Comparison of ENCODE assay signal across 13 mouse cellular contexts in genomic region chr2:170321579-170321978, GRCm38 (mm10).
DNase-seq lines count a peak whose midpoint lies in the region; ATAC-seq and TF ChIP-seq lines count a peak whose summit lies in the region.
"Had no signal": no experiment of that assay in that cellular context is flagged by ENCODE, and none has a peak within 500 bp of the region (broad histone marks: within the 10 kb centered on the region; RNA-seq: fewer than 3 reads in every experiment).

No protein-coding gene starts in this region.

- no peak for ATAC-seq in kidney, embryonic 16.5 days (ENCODE audit: low FRiP score, low TSS enrichment)
- peak; percentile 63 for ATAC-seq in Patski
- ATAC-seq in heart, postnatal 0 days (ENCODE audit: insufficient read depth, low read depth), result no peak
- ATAC-seq: inflammation-experienced regulatory T-cells, adult 6 months had no signal

- H3K27me3 ChIP-seq in kidney, embryonic 16.5 days (ENCODE audit: insufficient read depth, low read length), result no peaks in the 10 kb centered on the region
- no peaks in the 10 kb centered on the region for H3K27me3 ChIP-seq in Patski
- H3K27me3 ChIP-seq in heart, postnatal 0 days (ENCODE audit: control insufficient read depth, insufficient read depth, low read length), result no peaks in the 10 kb centered on the region
- H3K27me3 ChIP-seq in myocyte (ENCODE audit: control insufficient read depth, insufficient read depth, insufficient read length), result no peaks in the 10 kb centered on the region
- no peaks in the 10 kb centered on the region for H3K27me3 ChIP-seq in cerebellum, adult 2 months (ENCODE audit: control insufficient read depth, insufficient read depth, low read length)

- no peak overlapping the region for H3K9ac ChIP-seq in kidney, embryonic 16.5 days (replicated peaks; ENCODE audit: low read length)
- H3K9ac ChIP-seq in heart, postnatal 0 days (replicated peaks; ENCODE audit: low read depth, low read length), result no peak overlapping the region

- no peak overlapping the region for H3ac ChIP-seq in myocyte (ENCODE audit: control insufficient read depth, insufficient read length)

- H3K36me3 ChIP-seq in kidney, embryonic 16.5 days (ENCODE audit: insufficient read depth, low read length), result no peaks in the 10 kb centered on the region
- no peaks in the 10 kb centered on the region for H3K36me3 ChIP-seq in heart, postnatal 0 days (replicated peaks; ENCODE audit: control insufficient read depth, insufficient read depth, low read length)
- no peaks in the 10 kb centered on the region for H3K36me3 ChIP-seq in myocyte (ENCODE audit: control insufficient read depth, insufficient read depth)

- 67% methylated on average over 5 of the region's 5 CpGs for WGBS in kidney, embryonic 16.5 days
- 40% methylated on average over 5 of the region's 5 CpGs for WGBS in heart, postnatal 0 days
- 72% methylated on average over 5 of the region's 5 CpGs for WGBS in cerebellum, adult 2 months

- no peak for TF ChIP-seq EP300 in heart, postnatal 0 days (IDR thresholded peaks at IDR 0.05; ENCODE audit: low read depth)

- POLR2A ChIA-PET in Patski (lab: Charles Lee), result no interaction called here

- no peak overlapping the region for H3K4me3 ChIP-seq in kidney, embryonic 16.5 days (ENCODE audit: low read length)
- H3K4me3 ChIP-seq in heart, postnatal 0 days (ENCODE audit: low read depth, low read length), result no peak overlapping the region
- H3K4me3 ChIP-seq in myocyte, result no peak overlapping the region
- no peak overlapping the region for H3K4me3 ChIP-seq in cerebellum, adult 2 months (replicated peaks; ENCODE audit: insufficient read depth, low read depth, low read length)
- H3K4me3 ChIP-seq: left cerebral cortex, adult 2 months had no signal

- H3K27ac ChIP-seq in kidney, embryonic 16.5 days (ENCODE audit: low read length), result peak overlapping the region; percentile 21; the same call in 1 of the 2 replicates
- H3K27ac ChIP-seq in heart, postnatal 0 days (ENCODE audit: low read depth), result peak overlapping the region; percentile 62; the same call in 1 of the 2 replicates
- no peak overlapping the region for H3K27ac ChIP-seq in cerebellum, adult 2 months (ENCODE audit: insufficient read depth, low read length)
- H3K27ac ChIP-seq: left cerebral cortex, adult 2 months had no signal

- no peaks in the 10 kb centered on the region for H3K79me2 ChIP-seq in myocyte (ENCODE audit: control insufficient read depth, insufficient read depth)

- CTCF ChIA-PET in Patski (lab: Charles Lee), result no interaction called here

- no peaks in the 10 kb centered on the region for H3K9me3 ChIP-seq in kidney, embryonic 16.5 days (ENCODE audit: low read length)
- H3K9me3 ChIP-seq in heart, postnatal 0 days (replicated peaks; ENCODE audit: control insufficient read depth, low read length), result no peaks in the 10 kb centered on the region

- no peak for TF ChIP-seq CTCF in Patski (IDR thresholded peaks at IDR 0.05)
- TF ChIP-seq CTCF in heart, postnatal 0 days (IDR thresholded peaks at IDR 0.05; ENCODE audit: low read depth), result no peak
- no peak for TF ChIP-seq CTCF in cerebellum, adult 2 months (IDR thresholded peaks at IDR 0.05; ENCODE audit: borderline replicate concordance, insufficient read depth, low read depth, low read length)

- DNase-seq in kidney, postnatal 36 days, result no peak
- DNase-seq in Patski (ENCODE audit: low read depth, low spot score), result peak; percentile 20
- no peak for DNase-seq in heart, postnatal 0 days (ENCODE audit: low spot score)
- DNase-seq in cerebellum, adult 2 months, result no peak
- DNase-seq in embryo, embryonic 9.5 days (ENCODE audit: extremely low spot score), result no peak
- no peak for DNase-seq in cerebellum, adult 11 months
- DNase-seq: adrenal gland, postnatal 25 days; embryo, embryonic 11 days; thymus, postnatal 36 days had no signal

- H3K4me1 ChIP-seq in kidney, embryonic 16.5 days (ENCODE audit: insufficient read depth, low read length), result peaks cover 18% of the 10 kb centered on the region
- H3K4me1 ChIP-seq in heart, postnatal 0 days (ENCODE audit: control insufficient read depth, insufficient read depth), result peaks cover 13% of the 10 kb centered on the region; the same call in 1 of the 2 replicates
- no peaks in the 10 kb centered on the region for H3K4me1 ChIP-seq in cerebellum, adult 2 months (ENCODE audit: control insufficient read depth, insufficient read depth, low read length)

- H3K4me2 ChIP-seq in kidney, embryonic 16.5 days (replicated peaks; ENCODE audit: low read depth, low read length), result no peak overlapping the region
- no peak overlapping the region for H3K4me2 ChIP-seq in heart, postnatal 0 days (ENCODE audit: low read depth, low read length)
- peak overlapping the region; percentile 55 for H3K4me2 ChIP-seq in myocyte (ENCODE audit: low read depth)

- no peak for TF ChIP-seq POLR2A in myocyte (IDR thresholded peaks at IDR 0.05; ENCODE audit: insufficient read length, low read depth)
- TF ChIP-seq POLR2A in cerebellum, adult 2 months (IDR thresholded peaks at IDR 0.05; ENCODE audit: borderline replicate concordance, insufficient read depth, low read length), result no peak

- in situ Hi-C loops in Patski (cut with MboI; ENCODE audit: low pct_unique_long_range_greater_than_20kb), result no loop called here

TF ChIP-seq in myocyte, 11 proteins besides CTCF, POLR2A, EP300 and RAD21:
- TF ChIP-seq TCF3 (IDR thresholded peaks at IDR 0.05; ENCODE audit: insufficient read length, low read depth), result no peak
- no peak for TF ChIP-seq SRF (IDR thresholded peaks at IDR 0.05; ENCODE audit: control insufficient read depth, insufficient read length, low read depth)
- no peak for TF ChIP-seq CEBPB (IDR thresholded peaks at IDR 0.05; ENCODE audit: insufficient read depth, poor library complexity, severe bottlenecking)
- no peak for TF ChIP-seq E2F4 (IDR thresholded peaks at IDR 0.05; ENCODE audit: insufficient read depth)
- TF ChIP-seq USF1 (IDR thresholded peaks at IDR 0.05; ENCODE audit: low read depth), result no peak
- TF ChIP-seq POLR2AphosphoS2 (IDR thresholded peaks at IDR 0.05; ENCODE audit: insufficient read length, low read depth), result no peak
- no peak for TF ChIP-seq MAX (IDR thresholded peaks at IDR 0.05; ENCODE audit: low read depth)
- no peak for TF ChIP-seq TCF12 (IDR thresholded peaks at IDR 0.05; ENCODE audit: insufficient read depth, poor library complexity, severe bottlenecking)
- TF ChIP-seq MYOG (IDR thresholded peaks at IDR 0.05; ENCODE audit: control insufficient read depth in 1 of 3, insufficient read depth in 1 of 3, insufficient read length in 2 of 3, low read depth in 2 of 3), result no peak
- no peak for TF ChIP-seq MYOD1 (IDR thresholded peaks at IDR 0.05; ENCODE audit: control insufficient read depth in 1 of 3, insufficient read length in 2 of 3, low read depth in 2 of 3)
- TF ChIP-seq REST (IDR thresholded peaks at IDR 0.05; ENCODE audit: insufficient read depth, insufficient read length), result no peak
